Mouse (Mus musculus) kidney, adult 2 months (tissue): ENCODE results near the gene Txndc11. TPM values are rescaled to one million over a fixed set of nuclear protein-coding genes. Genes with fewer than 3 reads are reported as not detected.
A peak's percentile ranks its signal among the peaks of the same experiment; 100 is the strongest.

Source experiments
- DNase-seq: peaks from one replicate; pipeline ENCODE4 v3.0.0; 2021
- H3K27ac ChIP-seq: fragments of 200-500 bp; 2 replicates; pipeline ENCODE4 v1.5.1; 2012; ENCODE audit warnings: low read depth, low read length, control low read depth, inconsistent platforms; ENCODE audit not compliant: insufficient read depth
- H3K27me3 ChIP-seq: fragments of 200-500 bp; replicated peaks from 2 replicates; pipeline ENCODE4 v1.6.1; 2012; ENCODE audit warnings: mild to moderate bottlenecking, moderate library complexity, low read length, inconsistent platforms; ENCODE audit not compliant: control insufficient read depth, insufficient read depth
- H3K36me3 ChIP-seq: fragments of 200-500 bp; 2 replicates; pipeline ENCODE4 v1.6.1; 2012; ENCODE audit warnings: mild to moderate bottlenecking, moderate library complexity, low read length, inconsistent platforms; ENCODE audit not compliant: control insufficient read depth, insufficient read depth
- H3K4me1 ChIP-seq: fragments of 200-500 bp; 2 replicates; pipeline ENCODE4 v1.6.1; 2011; ENCODE audit warnings: low read length; ENCODE audit not compliant: control insufficient read depth, insufficient read depth
- H3K4me3 ChIP-seq: fragments of 200-500 bp; 2 replicates; pipeline ENCODE4 v1.5.1; 2011; ENCODE audit warnings: mild to moderate bottlenecking, low read depth, low read length, control low read depth; ENCODE audit not compliant: insufficient read depth
- CTCF ChIP-seq: fragments of 200-500 bp; conservative IDR thresholded peaks from 2 replicates; pipeline ENCODE4 v1.5.1; 2011; ENCODE audit warnings: low read depth, mild to moderate bottlenecking, control low read depth, low read length, moderate library complexity, mixed read lengths; ENCODE audit not compliant: insufficient read depth, insufficient read length
- POLR2A ChIP-seq: fragments of 200-500 bp; IDR thresholded peaks from one replicate; pipeline ENCODE4 v1.6.1; 2011; ENCODE audit warnings: low read depth, low read length, control low read depth
- WGBS: fragments of 180-500 bp; shearing (Covaris S2); methylation state at CpG from one replicate; pipeline ENCODE4 v1.1.7; 2018; 5-methylcytosine and 5-hydroxymethylcytosine counted together
- polyA plus RNA-seq: library from polyadenylated mRNA; depleted of rRNA; stranded (reverse); fragments of >200 nt; gene quantifications from 2 replicates; pipeline ENCODE4 v1.2.3, GENCODE M21; 2012

Gene Txndc11
- polyA plus RNA-seq, 1 experiment = 26.7 TPM

GRCm38 (mm10) chr16:11065431-11065830 is 69.0 kb downstream of the Txndc11 start:
- H3K36me3 ChIP-seq = no peaks in the 10 kb centered on the region
- peaks cover 46% of the 10 kb centered on the region for H3K4me1 ChIP-seq
- peak overlapping the region; percentile 40 for H3K27ac ChIP-seq
- no peak for DNase-seq
- peak overlapping the region; percentile 23; the same call in 1 of the 2 replicates for H3K4me3 ChIP-seq
- WGBS = 60% methylated on average over 5 of the region's 5 CpGs
- TF ChIP-seq POLR2A = no peak
- H3K27me3 ChIP-seq = no peaks in the 10 kb centered on the region

- Histone ChIP-seq H3K4me1 (peaks cover 39% of the 10 kb centered on the region), H3K27ac (no peak overlapping the region)
- WGBS = 90% methylated on average over 6 of the region's 6 CpGs
Measured at GRCm38 (mm10) chr16:11064742-11065141, 69.7 kb downstream of the Txndc11 start.

GRCm38 (mm10) chr16:11064341-11064740 is 70.1 kb downstream of the Txndc11 start:
- H3K27me3 ChIP-seq = no peaks in the 10 kb centered on the region
- H3K36me3 ChIP-seq = no peaks in the 10 kb centered on the region
- 95% methylated on average over 4 of the region's 4 CpGs for WGBS
- DNase-seq = no peak
- H3K4me1 ChIP-seq = peaks cover 35% of the 10 kb centered on the region
- TF ChIP-seq CTCF (no peak), POLR2A (no peak)
- H3K4me3 ChIP-seq = no peak overlapping the region
- no peak overlapping the region for H3K27ac ChIP-seq

More at GRCm38 (mm10) chr16:11064742-11065141, 69.7 kb downstream of the Txndc11 start:
- DNase-seq = no peak
- TF ChIP-seq POLR2A (no peak), CTCF (no peak)
- H3K4me3 ChIP-seq = no peak overlapping the region
- no peaks in the 10 kb centered on the region for H3K27me3 ChIP-seq
- H3K36me3 ChIP-seq = no peaks in the 10 kb centered on the region

- H3K27me3 ChIP-seq = no peaks in the 10 kb centered on the region
- H3K27ac ChIP-seq = peak overlapping the region; percentile 90
- H3K4me1 ChIP-seq = peaks cover 24% of the 10 kb centered on the region
- no peak overlapping the region for H3K4me3 ChIP-seq
- H3K36me3 ChIP-seq = no peaks in the 10 kb centered on the region
- peak; percentile 93 for DNase-seq
- 23% methylated on average over 13 of the region's 13 CpGs for WGBS
- TF ChIP-seq POLR2A (no peak), CTCF (no peak)
Measured at GRCm38 (mm10) chr16:11062794-11063721, 71.4 kb downstream of the Txndc11 start.

GRCm38 (mm10) chr16:11060645-11061044 is 73.8 kb downstream of the Txndc11 start, which contains the start of gene Snn:
TSS of gene Snn (plus strand) at chr16:11060945.
- TF ChIP-seq CTCF = no peak
- no peak for TF ChIP-seq POLR2A
- Histone ChIP-seq H3K4me1 (peaks cover 17% of the 10 kb centered on the region), H3K36me3 (no peaks in the 10 kb centered on the region), H3K4me3 (no peak within 1 kb of the TSS), H3K27ac (no peak within 1 kb of the TSS), H3K27me3 (no peaks in the 10 kb centered on the region)
- 96% methylated on average over 4 of the region's 4 CpGs for WGBS
- DNase-seq = no peak

GRCm38 (mm10) chr16:11055916-11056315 is 78.5 kb downstream of the Txndc11 start:
- Histone ChIP-seq H3K27ac (no peak overlapping the region), H3K36me3 (no peaks in the 10 kb centered on the region), H3K27me3 (no peaks in the 10 kb centered on the region), H3K4me3 (no peak overlapping the region), H3K4me1 (no peaks in the 10 kb centered on the region)
- no peak for TF ChIP-seq CTCF
- no peak for TF ChIP-seq POLR2A
- 94% methylated on average over 5 of the region's 5 CpGs for WGBS
- no peak for DNase-seq

GRCm38 (mm10) chr16:11054871-11055270 is 79.6 kb downstream of the Txndc11 start:
- TF ChIP-seq CTCF = no peak
- TF ChIP-seq POLR2A = no peak
- no peaks in the 10 kb centered on the region for H3K4me1 ChIP-seq
- WGBS = 85% methylated on average over 6 of the region's 6 CpGs
- H3K27me3 ChIP-seq = no peaks in the 10 kb centered on the region
- H3K4me3 ChIP-seq = no peak overlapping the region
- DNase-seq = no peak
- H3K27ac ChIP-seq = no peak overlapping the region
- H3K36me3 ChIP-seq = no peaks in the 10 kb centered on the region
